Mouse (Mus musculus) left cerebral cortex, adult 9 months (tissue): ENCODE results near the gene Vmn1r73.

ENCODE experiments used
- DNase-seq, 2 experiments: peaks; one replicate each; pipeline ENCODE4 v3.0.0; 2022; ENCODE audit warnings: low spot score in 2 of 2

Gene Vmn1r73

DNA sequence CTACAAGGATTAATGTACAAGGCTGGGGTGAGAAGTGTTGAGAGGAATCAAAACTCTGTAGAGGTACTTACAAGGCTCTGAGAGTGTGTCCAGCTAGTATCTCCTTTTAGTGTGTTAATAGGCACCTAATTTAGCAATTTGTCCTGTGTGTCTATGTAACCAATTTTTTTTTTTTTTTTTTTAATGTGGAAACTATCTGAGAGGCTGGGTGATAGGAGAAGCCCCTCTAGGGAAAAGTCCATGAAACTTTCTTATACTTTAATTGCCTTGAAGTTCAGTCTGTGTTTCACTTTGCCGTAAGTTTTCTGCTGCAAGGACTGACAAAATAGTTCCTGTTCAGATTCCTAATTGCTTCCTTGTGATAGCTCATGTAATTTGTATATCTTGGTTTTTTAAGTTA, at the start of gene Vmn1r73:
Vmn1r73 (plus strand) TSS at position 301 of the 400 bp plus-strand sequence.
- no peak for DNase-seq
